25 mouse cellular contexts compared by ENCODE assay signal in genomic region chr17:12773956-12774355, GRCm38 (mm10). TPM values are rescaled to one million over a fixed set of nuclear protein-coding genes. Genes with fewer than 3 reads are reported as not detected.
A peak's percentile ranks its signal among the peaks of the same experiment; 100 is the strongest.
DNase-seq lines count a peak whose midpoint lies in the region; ATAC-seq and TF ChIP-seq lines count a peak whose summit lies in the region.
"Had no signal": no experiment of that assay in that cellular context is flagged by ENCODE, and none has a peak within 500 bp of the region (broad histone marks: within the 10 kb centered on the region; RNA-seq: fewer than 3 reads in every experiment).

No protein-coding gene starts in this region.

- H3K9ac ChIP-seq in heart, embryonic 12.5 days: no peak overlapping the region
- H3K9ac ChIP-seq in stomach, embryonic 14.5 days (replicated peaks; ENCODE audit: low read depth, low read length): no peak overlapping the region
- no peak overlapping the region for H3K9ac ChIP-seq in stomach, postnatal 0 days (ENCODE audit: low read length)
- no peak overlapping the region for H3K9ac ChIP-seq in intestine, postnatal 0 days (ENCODE audit: low read depth, low read length)
- H3K9ac ChIP-seq in forebrain, embryonic 16.5 days (replicated peaks; ENCODE audit: low read depth, low read length): no peak overlapping the region
- H3K9ac ChIP-seq: forebrain, postnatal 0 days; liver, embryonic 12.5 days; liver, postnatal 0 days had no signal

- peak; percentile 50 for ATAC-seq in heart, embryonic 12.5 days (ENCODE audit: insufficient number of reproducible peaks, low FRiP score)
- no peak for ATAC-seq in stomach, embryonic 14.5 days (ENCODE audit: insufficient number of reproducible peaks, insufficient read depth, low FRiP score, low read depth)
- ATAC-seq in stomach, postnatal 0 days (ENCODE audit: low FRiP score, low TSS enrichment): no peak
- ATAC-seq in intestine, postnatal 0 days: no peak
- ATAC-seq in forebrain, embryonic 16.5 days: no peak
- ATAC-seq: activated CD4-positive, CD25-positive, alpha-beta regulatory T cell, adult 4 months; forebrain, postnatal 0 days; hindbrain, postnatal 0 days; liver, embryonic 12.5 days; liver, postnatal 0 days; midbrain, embryonic 16.5 days had no signal

- 22% methylated on average over 3 of the region's 3 CpGs for WGBS in heart, embryonic 12.5 days
- WGBS in stomach, embryonic 14.5 days: 48% methylated on average over 3 of the region's 3 CpGs
- 57% methylated on average over 3 of the region's 3 CpGs for WGBS in stomach, postnatal 0 days
- WGBS in intestine, postnatal 0 days: 59% methylated on average over 3 of the region's 3 CpGs
- 84% methylated on average over 3 of the region's 3 CpGs for WGBS in forebrain, embryonic 16.5 days

- DNase-seq in heart, postnatal 4 days: no peak
- no peak for DNase-seq in stomach, postnatal 0 days (ENCODE audit: low spot score)
- DNase-seq: adrenal gland, adult 2 months; adrenal gland, postnatal 36 days; B cell, adult 2 months; cerebellum, adult 18-20 months; cerebellum, postnatal 10 days; forebrain, postnatal 0 days; kidney, adult 18-20 months; kidney, postnatal 4 days; layer of hippocampus, postnatal 36 days; left cerebral cortex, postnatal 4 days; liver, postnatal 0 days; lung, postnatal 36 days; spleen, adult 18-20 months had no signal

- no peak for TF ChIP-seq EP300 in stomach, postnatal 0 days (optimal IDR thresholded peaks at IDR 0.05)

- H3K4me3 ChIP-seq in heart, embryonic 12.5 days: no peak overlapping the region
- H3K4me3 ChIP-seq in stomach, embryonic 14.5 days (ENCODE audit: low read depth, low read length): no peak overlapping the region
- H3K4me3 ChIP-seq in stomach, postnatal 0 days (ENCODE audit: low read depth, low read length): no peak overlapping the region
- no peak overlapping the region for H3K4me3 ChIP-seq in intestine, postnatal 0 days (ENCODE audit: low read depth, low read length)
- no peak overlapping the region for H3K4me3 ChIP-seq in forebrain, embryonic 16.5 days (replicated peaks; ENCODE audit: low read length)
- H3K4me3 ChIP-seq: erythroblast, embryonic 14.5 days; liver, embryonic 12.5 days had no signal

- H3K9me3 ChIP-seq in heart, embryonic 12.5 days (replicated peaks): 0 out of 2 replicates have a peak, but pooled peaks cover 7% of the 10 kb centered on the region
- no peaks in the 10 kb centered on the region for H3K9me3 ChIP-seq in stomach, embryonic 14.5 days (ENCODE audit: control insufficient read depth, low read depth, low read length)
- H3K9me3 ChIP-seq in stomach, postnatal 0 days (ENCODE audit: control insufficient read depth, low read length): 0 out of 2 replicates have a peak, but pooled peaks cover 2% of the 10 kb centered on the region
- H3K9me3 ChIP-seq in intestine, postnatal 0 days (ENCODE audit: control insufficient read depth): no peaks in the 10 kb centered on the region
- H3K9me3 ChIP-seq in forebrain, embryonic 16.5 days (ENCODE audit: control insufficient read depth, low read length): no peaks in the 10 kb centered on the region
- H3K9me3 ChIP-seq: liver, embryonic 12.5 days had no signal

- H3K27ac ChIP-seq in heart, embryonic 12.5 days (ENCODE audit: poor library complexity, severe bottlenecking): peak overlapping the region; percentile 77
- H3K27ac ChIP-seq in stomach, embryonic 14.5 days (ENCODE audit: low read length): peak overlapping the region; percentile 4; the same call in 1 of the 2 replicates
- H3K27ac ChIP-seq in stomach, postnatal 0 days (replicated peaks): no peak overlapping the region
- H3K27ac ChIP-seq in intestine, postnatal 0 days (ENCODE audit: low read depth, low read length): no peak overlapping the region; the same call in 1 of the 2 replicates
- H3K27ac ChIP-seq in forebrain, embryonic 16.5 days (ENCODE audit: low read length): no peak overlapping the region
- H3K27ac ChIP-seq: hindbrain, postnatal 0 days; liver, embryonic 12.5 days had no signal

- no peak for TF ChIP-seq CTCF in stomach, postnatal 0 days (IDR thresholded peaks at IDR 0.05; ENCODE audit: low read depth)
- peak; percentile 16; the same call in 1 of the 2 replicates for TF ChIP-seq CTCF in intestine, postnatal 0 days (IDR thresholded peaks at IDR 0.05; ENCODE audit: low read depth)

- no peak overlapping the region for H3K4me2 ChIP-seq in heart, embryonic 12.5 days
- H3K4me2 ChIP-seq in stomach, embryonic 14.5 days (replicated peaks; ENCODE audit: low read depth, low read length): no peak overlapping the region
- H3K4me2 ChIP-seq in stomach, postnatal 0 days (replicated peaks; ENCODE audit: low read depth): no peak overlapping the region
- no peak overlapping the region for H3K4me2 ChIP-seq in intestine, postnatal 0 days (replicated peaks; ENCODE audit: low read depth)
- H3K4me2 ChIP-seq in forebrain, embryonic 16.5 days (ENCODE audit: low read length): no peak overlapping the region
- H3K4me2 ChIP-seq: liver, embryonic 12.5 days; midbrain, embryonic 11.5 days had no signal

- H3K27me3 ChIP-seq in heart, embryonic 12.5 days (replicated peaks): no peaks in the 10 kb centered on the region
- H3K27me3 ChIP-seq in stomach, embryonic 14.5 days (ENCODE audit: control insufficient read depth, insufficient read depth, low read length): no peaks in the 10 kb centered on the region
- no peaks in the 10 kb centered on the region for H3K27me3 ChIP-seq in stomach, postnatal 0 days (ENCODE audit: control insufficient read depth, insufficient read depth, low read length)
- no peaks in the 10 kb centered on the region for H3K27me3 ChIP-seq in intestine, postnatal 0 days (replicated peaks; ENCODE audit: control insufficient read depth, insufficient read depth, low read length)
- no peaks in the 10 kb centered on the region for H3K27me3 ChIP-seq in forebrain, embryonic 16.5 days (replicated peaks; ENCODE audit: control insufficient read depth, insufficient read depth, low read length)

- H3K36me3 ChIP-seq in heart, embryonic 12.5 days: peaks cover 52% of the 10 kb centered on the region
- peaks cover 14% of the 10 kb centered on the region; the same call in 1 of the 2 replicates for H3K36me3 ChIP-seq in stomach, embryonic 14.5 days (ENCODE audit: control insufficient read depth, insufficient read depth, low read length)
- peaks cover under 1% of the 10 kb centered on the region; the same call in 1 of the 2 replicates for H3K36me3 ChIP-seq in stomach, postnatal 0 days (ENCODE audit: control insufficient read depth, insufficient read depth, low read length)
- peaks cover 14% of the 10 kb centered on the region; the same call in 1 of the 2 replicates for H3K36me3 ChIP-seq in intestine, postnatal 0 days (ENCODE audit: control insufficient read depth, insufficient read depth)
- H3K36me3 ChIP-seq in forebrain, embryonic 16.5 days (ENCODE audit: control insufficient read depth, insufficient read depth): no peaks in the 10 kb centered on the region

- H3K4me1 ChIP-seq in heart, embryonic 12.5 days (replicated peaks): peaks cover 53% of the 10 kb centered on the region
- peaks cover 1% of the 10 kb centered on the region; the same call in 1 of the 2 replicates for H3K4me1 ChIP-seq in stomach, embryonic 14.5 days (ENCODE audit: control insufficient read depth, insufficient read depth, low read length)
- H3K4me1 ChIP-seq in stomach, postnatal 0 days (replicated peaks; ENCODE audit: control insufficient read depth, insufficient read depth): no peaks in the 10 kb centered on the region
- no peaks in the 10 kb centered on the region; the same call in 1 of the 2 replicates for H3K4me1 ChIP-seq in intestine, postnatal 0 days (replicated peaks; ENCODE audit: control insufficient read depth, insufficient read depth, low read length)
- peaks cover 6% of the 10 kb centered on the region for H3K4me1 ChIP-seq in forebrain, embryonic 16.5 days (replicated peaks; ENCODE audit: control insufficient read depth, insufficient read depth, low read length)

RNA-seq across cellular contexts. Expression of gene Igf2r, which starts 4.5 kb away (rescaled TPM):
- polyA plus RNA-seq in heart, embryonic 12.5 days (2016; fragmentation: Nextera tagmentation; extraction: Ambion mirVana): 293 and 312 TPM in 2 replicates
- 100 to 1,000 TPM; 318 TPM for total RNA-seq in heart, postnatal 4 days (2021)
- 46.0 and 51.7 TPM in 2 replicates for polyA plus RNA-seq in stomach, embryonic 14.5 days (2014; fragmentation: Nextera tagmentation; extraction: Ambion mirVana)
- 9.4 and 9.6 TPM in 2 replicates for polyA plus RNA-seq in stomach, postnatal 0 days (2015; fragmentation: Nextera tagmentation; extraction: Ambion mirVana)
- 25.1 and 28.7 TPM in 2 replicates for polyA plus RNA-seq in intestine, postnatal 0 days (2015; fragmentation: Nextera tagmentation; extraction: Ambion mirVana)
- polyA plus RNA-seq in forebrain, embryonic 16.5 days (2015; fragmentation: Nextera tagmentation; extraction: Ambion mirVana): 11.9 TPM in 2 replicates

Comparison
In these comparisons a context has a peak if more than half of its experiments do, and no peak if none do; other contexts are left out.
1. H3K27ac ChIP-seq: peak in heart, embryonic 12.5 days (single experiment) and stomach, embryonic 14.5 days (single experiment); none in stomach, postnatal 0 days (single experiment), intestine, postnatal 0 days (single experiment) and forebrain, embryonic 16.5 days (single experiment).